Mouse (Mus musculus): ENCODE results near the gene Gm12355.

Gm12355 gene

DNA sequence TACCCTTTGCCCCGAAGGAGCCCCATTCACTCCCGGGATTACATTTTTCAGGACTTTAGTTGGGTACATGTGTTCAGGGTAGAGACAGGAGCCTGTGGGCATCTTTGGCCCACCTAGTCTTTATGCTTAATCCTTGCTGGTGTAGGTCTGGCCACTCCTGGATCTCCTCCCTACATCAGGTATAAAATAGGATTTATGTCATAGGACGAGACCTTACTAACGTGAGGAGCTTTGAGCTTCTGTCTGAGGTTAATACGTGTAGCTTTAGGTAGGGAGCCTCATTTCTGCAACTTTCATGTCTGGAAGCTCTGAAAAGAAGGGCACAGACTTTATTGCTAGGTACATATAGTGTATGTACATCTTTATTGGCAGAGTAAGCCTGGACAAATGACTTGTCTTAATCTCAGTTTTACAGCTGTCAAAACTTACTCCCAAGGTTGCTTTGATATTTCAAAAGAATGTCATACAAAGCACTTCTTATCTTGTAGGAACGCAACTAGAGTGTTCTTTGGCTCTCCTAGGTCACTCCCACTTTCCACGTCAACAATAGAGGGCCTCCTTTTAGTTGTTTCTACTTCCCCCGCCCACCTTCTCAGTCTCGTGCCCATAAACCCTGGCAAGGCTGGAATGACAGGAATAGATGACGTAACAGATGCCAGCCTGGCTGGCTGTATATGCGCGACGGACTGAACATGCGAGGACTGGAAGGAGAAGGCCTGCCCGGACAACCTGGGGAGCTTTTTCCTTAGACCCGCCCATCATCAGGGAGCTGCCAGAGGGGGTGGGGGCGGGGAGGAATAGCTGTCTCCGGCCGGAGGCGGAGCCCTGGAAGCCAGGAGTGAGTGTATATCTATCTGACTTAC is 37.5 kb downstream of the Gm12355 start:
- CTCF ChIA-PET, result interaction anchor here (0.6 to 4.4 kb wide), 28 partner anchors 9 to 251 kb away, joined by 3 to 39 read pairs (median 4); partner anchors contain the start of genes Lrrc3c (in 2 of the 4), Erbb2 (in 1 of the 4), Mien1 (in 1 of the 4) and Psmd3 (in 1 of the 4)
- POLR2A ChIA-PET, result interaction anchor here (0.6 to 5.1 kb wide), 66 partner anchors 9 to 1732 kb away, joined by 3 to 68 read pairs (median 4); partner anchors contain the start of genes Psmd3 (in 3 of the 4), Erbb2 (in 2 of the 4), Lrrc3c (in 2 of the 4) and Stard3 (in 2 of the 4)

- POLR2A ChIA-PET, result interaction anchor here (0.6 to 5.1 kb wide), 59 partner anchors 8 to 805 kb away, joined by 3 to 68 read pairs (median 4); partner anchors contain the start of genes Psmd3 (in 3 of the 4), Zpbp2 (in 3 of the 4), Erbb2 (in 2 of the 4) and Lrrc3c (in 2 of the 4)
- CTCF ChIA-PET, result interaction anchor here (0.5 to 4.4 kb wide), 24 partner anchors 10 to 245 kb away, joined by 3 to 39 read pairs (median 5); partner anchors contain the start of genes Lrrc3c (in 2 of the 4), Psmd3 (in 1 of the 4) and Stard3 (in 1 of the 4)
These were observed 38.4 kb downstream of the Gm12355 start, which contains the start of gene Ormdl3 for GRCm38 (mm10) chr11:98586892-98587563. Gene Ormdl3, minus strand, starts transcription at chr11:98587368.

- POLR2A ChIA-PET, result interaction anchor here (0.6 to 5.1 kb wide), 46 partner anchors 7 to 804 kb away, joined by 3 to 68 read pairs (median 4); partner anchors contain the start of genes Psmd3 (in 3 of the 4), Erbb2 (in 2 of the 4), Lrrc3c (in 2 of the 4) and Nr1d1 (in 2 of the 4)
- CTCF ChIA-PET, result interaction anchor here (0.5 to 4.4 kb wide), 23 partner anchors 10 to 433 kb away, joined by 3 to 39 read pairs (median 5); partner anchors contain the start of genes Lrrc3c (in 2 of the 4), Psmd3 (in 1 of the 4) and Stard3 (in 1 of the 4)
These were observed 39.2 kb downstream of the Gm12355 start for GRCm38 (mm10) chr11:98586087-98586891.

- ChIA-PET POLR2A (no interaction called here), CTCF (no interaction called here)
These were observed 40.8 kb downstream of the Gm12355 start for GRCm38 (mm10) chr11:98584629-98585177.

GRCm38 (mm10) chr11:98584146-98584545 is 41.3 kb downstream of the Gm12355 start:
- CTCF ChIA-PET, result interaction anchor here in 3 of 4 experiments (0.6 to 1.9 kb wide), 11 partner anchors 13 to 397 kb away, joined by 3 to 9 read pairs (median 4); no protein-coding TSS in a partner anchor
- POLR2A ChIA-PET, result interaction anchor here in 1 of 4 experiments (1.1 kb wide), 1 partner anchor 97 kb away, joined by 3 read pairs; no protein-coding TSS in a partner anchor

GRCm38 (mm10) chr11:98583571-98583970 is 41.9 kb downstream of the Gm12355 start:
- CTCF ChIA-PET, result interaction anchor here in 3 of 4 experiments (0.6 to 1.9 kb wide), 12 partner anchors 14 to 396 kb away, joined by 3 to 9 read pairs (median 4); no protein-coding TSS in a partner anchor
- POLR2A ChIA-PET, result interaction anchor here in 2 of 4 experiments (0.6 to 1.1 kb wide), 3 partner anchors 9 to 843 kb away, joined by 3 to 8 read pairs (median 3); no protein-coding TSS in a partner anchor

DNA sequence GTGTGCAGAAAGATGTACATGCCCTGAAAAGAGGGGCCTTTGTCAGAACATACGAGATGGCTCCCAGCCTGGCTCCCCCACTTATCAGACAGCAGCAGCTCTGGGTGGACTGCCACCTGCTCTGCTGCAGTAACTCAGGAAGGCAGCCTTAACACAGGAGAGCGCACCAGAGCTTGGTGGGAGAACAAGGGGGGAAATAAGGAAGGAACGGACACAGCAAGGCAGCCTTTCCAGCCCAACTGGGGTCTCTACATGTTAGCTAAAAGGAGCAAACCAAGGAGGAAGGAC is 42.3 kb downstream of the Gm12355 start:
- POLR2A ChIA-PET, result interaction anchor here in 2 of 4 experiments (0.6 to 1.1 kb wide), 3 partner anchors 9 to 843 kb away, joined by 3 to 8 read pairs (median 3); no protein-coding TSS in a partner anchor
- CTCF ChIA-PET, result interaction anchor here in 2 of 4 experiments (0.6 to 1.9 kb wide), 8 partner anchors 14 to 450 kb away, joined by 3 to 9 read pairs (median 4); no protein-coding TSS in a partner anchor

DNA sequence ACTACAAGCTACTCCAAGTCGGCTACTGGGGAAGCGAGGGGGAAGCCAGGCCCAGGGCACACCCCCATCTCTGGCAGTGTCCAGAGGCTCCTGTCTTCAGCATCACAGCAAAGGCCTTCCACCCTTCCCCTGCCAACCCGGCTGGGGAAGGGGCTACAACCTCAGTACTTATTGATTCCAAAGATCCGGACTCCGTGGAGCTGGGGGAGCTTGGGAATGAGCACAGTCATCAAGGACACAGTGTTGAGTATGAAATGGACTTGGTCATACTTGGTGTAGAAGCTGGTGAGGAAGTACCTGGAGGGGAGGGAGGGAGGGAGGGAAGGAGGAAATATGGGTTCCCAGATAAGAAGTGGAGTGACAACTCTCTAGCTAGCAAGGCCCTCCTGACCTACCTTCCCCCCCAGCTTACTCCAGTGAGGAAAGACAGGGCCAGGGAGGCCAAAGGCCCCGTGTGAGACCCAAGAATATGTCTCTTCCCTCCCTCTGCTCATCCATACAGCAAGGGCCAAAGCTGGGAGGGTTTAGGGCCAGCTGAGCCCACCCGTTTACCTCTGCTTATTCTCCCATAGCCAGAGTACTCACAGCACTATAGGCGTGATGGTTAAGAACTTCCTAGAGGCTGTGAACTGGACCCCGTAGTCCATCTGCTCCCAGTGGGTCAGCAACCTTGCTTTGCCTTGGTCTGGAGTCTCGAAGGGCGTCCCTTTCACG is 42.8 kb downstream of the Gm12355 start:
- CTCF ChIA-PET, result interaction anchor here in 3 of 4 experiments (0.6 to 1.9 kb wide), 10 partner anchors 14 to 450 kb away, joined by 3 to 9 read pairs (median 3); no protein-coding TSS in a partner anchor

DNA sequence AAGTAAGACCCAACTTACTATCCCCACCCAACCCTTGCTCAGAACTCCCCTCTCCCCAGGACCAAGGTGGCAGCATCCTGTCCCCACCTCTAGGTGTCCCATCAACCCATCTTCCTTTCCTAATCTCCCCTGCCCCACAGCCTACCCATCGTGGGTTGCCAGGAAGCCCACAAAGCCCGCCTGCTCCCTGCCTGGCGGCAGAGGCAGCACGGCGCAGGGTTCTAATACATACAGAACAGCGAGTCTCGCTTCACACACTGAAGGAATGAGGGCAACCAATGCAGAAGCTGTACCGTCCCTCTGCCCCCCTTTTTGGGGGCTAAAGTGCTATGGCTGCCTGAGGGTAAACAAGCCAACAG is 43.5 kb downstream of the Gm12355 start:
- ChIA-PET POLR2A (interaction anchor here in 2 of 4 experiments (0.7 to 1.3 kb wide), 4 partner anchors 15 to 378 kb away, joined by 3 to 4 read pairs (median 3); no protein-coding TSS in a partner anchor), CTCF (interaction anchor here in 3 of 4 experiments (1.0 to 2.1 kb wide), 5 partner anchors 14 to 185 kb away, joined by 3 to 9 read pairs (median 3); no protein-coding TSS in a partner anchor)

More for the DNA sequence above, 42.8 kb downstream of the Gm12355 start:
- POLR2A ChIA-PET, result interaction anchor here in 3 of 4 experiments (0.6 to 1.3 kb wide), 5 partner anchors 10 to 843 kb away, joined by 3 to 8 read pairs (median 3); no protein-coding TSS in a partner anchor

DNA sequence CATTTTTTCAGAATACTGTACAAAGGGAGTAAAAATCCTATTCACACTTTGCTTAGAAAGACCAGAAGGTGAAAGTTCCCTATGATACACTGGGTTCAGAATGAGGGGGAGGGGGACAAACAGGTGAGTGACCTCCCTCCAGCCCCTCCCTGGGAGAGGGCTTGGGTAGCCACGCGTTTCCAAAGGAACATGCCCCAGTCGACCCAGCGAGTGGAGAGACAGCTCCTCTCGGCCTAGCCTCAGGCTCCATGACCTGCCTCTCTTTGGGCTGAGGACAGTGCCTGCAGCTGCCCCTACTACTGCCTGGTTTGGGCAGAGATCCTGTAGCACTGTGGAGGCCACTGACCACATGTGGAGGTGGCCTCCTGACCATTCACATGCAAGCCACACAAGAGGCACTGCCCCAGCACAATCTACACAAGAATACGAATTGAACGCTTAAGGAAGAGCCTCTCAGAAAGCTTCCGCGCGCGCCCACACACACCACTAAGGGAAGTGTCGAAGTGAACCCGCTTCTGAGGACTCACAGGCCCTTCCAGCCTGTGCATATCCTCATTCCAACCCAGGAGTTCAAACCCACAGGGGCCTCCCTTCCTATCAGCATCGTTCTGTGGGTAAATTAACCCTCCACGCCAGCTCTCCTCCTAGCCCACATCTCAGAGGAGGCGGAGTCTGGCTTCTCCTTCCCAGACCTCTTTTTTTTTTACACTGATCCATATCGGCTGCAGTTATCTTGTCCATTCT is 44.0 kb downstream of the Gm12355 start:
- ChIA-PET CTCF (interaction anchor here in 3 of 4 experiments (0.6 to 2.1 kb wide), 9 partner anchors 13 to 450 kb away, joined by 3 to 9 read pairs (median 4); no protein-coding TSS in a partner anchor), POLR2A (interaction anchor here in 2 of 4 experiments (0.9 to 1.6 kb wide), 5 partner anchors 8 to 378 kb away, joined by 3 to 5 read pairs (median 3); no protein-coding TSS in a partner anchor)

GRCm38 (mm10) chr11:98580301-98581121 is 45.0 kb downstream of the Gm12355 start:
- ChIA-PET CTCF (interaction anchor here (0.5 to 2.1 kb wide), 10 partner anchors 11 to 243 kb away, joined by 3 to 9 read pairs (median 4); no protein-coding TSS in a partner anchor), POLR2A (interaction anchor here in 3 of 4 experiments (0.5 to 1.6 kb wide), 8 partner anchors 9 to 199 kb away, joined by 3 to 5 read pairs (median 3); partner anchors contain the start of gene Lrrc3c (in 1 of the 3))

DNA sequence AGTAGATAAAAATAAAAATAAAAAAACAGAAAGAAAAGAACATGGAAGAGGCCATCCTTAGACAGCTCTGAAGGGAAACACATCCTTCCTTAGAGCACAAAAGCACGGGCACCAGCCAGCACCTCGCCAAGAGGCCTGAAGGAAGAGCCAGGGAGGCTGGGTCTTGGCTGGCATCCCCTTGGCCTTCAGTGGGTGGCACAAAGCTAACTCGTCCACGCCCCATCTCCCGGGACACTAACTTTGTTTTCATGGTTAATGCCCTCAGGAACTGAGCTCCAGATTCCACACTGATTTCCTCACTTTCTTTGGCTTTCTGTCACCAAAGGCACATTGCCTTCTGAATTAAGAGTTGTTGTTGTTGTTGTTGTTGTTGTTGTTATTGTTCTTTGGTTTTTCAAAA is 47.7 kb downstream of the Gm12355 start:
- ChIA-PET POLR2A (interaction anchor here in 2 of 4 experiments (1.2 to 1.5 kb wide), 2 partner anchors 9 to 19 kb away, joined by 3 to 4 read pairs; partner anchors contain the start of gene Ormdl3 (in 1 of the 2)), CTCF (interaction anchor here in 2 of 4 experiments (0.9 to 1.7 kb wide), 2 partner anchors 9 to 20 kb away, joined by 3 to 5 read pairs; partner anchors contain the start of gene Lrrc3c (in 1 of the 2))

All from embryonic stem cell, embryonic (primary cell).